Comparison of ENCODE assay signal across 12 mouse cellular contexts in the genomic region with DNA sequence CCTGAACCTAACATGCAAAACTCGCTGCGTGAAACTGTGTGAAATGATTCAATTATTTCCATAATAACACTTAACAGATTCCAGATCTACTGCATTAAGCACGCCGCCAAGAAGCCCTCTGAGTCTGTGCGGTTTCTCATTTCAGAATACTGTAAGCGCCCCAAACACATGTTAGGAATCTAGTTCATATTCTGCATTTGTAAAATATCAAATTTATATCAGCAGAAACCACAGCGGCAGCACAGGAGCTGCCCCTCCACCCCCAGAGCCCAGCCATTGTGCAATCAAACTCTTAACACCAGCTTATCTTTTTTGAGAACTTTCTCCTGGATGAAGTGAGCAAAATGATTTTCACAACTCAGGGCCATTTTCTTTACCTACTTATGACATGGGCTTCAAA.
DNase-seq lines count a peak whose midpoint lies in the region; ATAC-seq and TF ChIP-seq lines count a peak whose summit lies in the region.
"Had no signal": no experiment of that assay in that cellular context is flagged by ENCODE, and none has a peak within 500 bp of the region (broad histone marks: within the 10 kb centered on the region; RNA-seq: fewer than 3 reads in every experiment).

No protein-coding gene starts in this region.

- H3K4me1 ChIP-seq in embryonic facial prominence, embryonic 11.5 days (ENCODE audit: control insufficient read depth, insufficient read depth, low read length): no peaks in the 10 kb centered on the region
- peaks cover 4% of the 10 kb centered on the region; the same call in 1 of the 2 replicates for H3K4me1 ChIP-seq in embryonic facial prominence, embryonic 10.5 days
- H3K4me1 ChIP-seq in hindbrain, postnatal 0 days (ENCODE audit: insufficient read depth, low read length): no peaks in the 10 kb centered on the region
- H3K4me1 ChIP-seq in hindbrain, embryonic 13.5 days (replicated peaks): no peaks in the 10 kb centered on the region
- 0 out of 2 replicates have a peak, but pooled peaks cover 4% of the 10 kb centered on the region for H3K4me1 ChIP-seq in embryonic facial prominence, embryonic 13.5 days

- H3K36me3 ChIP-seq in embryonic facial prominence, embryonic 11.5 days (replicated peaks; ENCODE audit: control insufficient read depth, insufficient read depth, low read depth, low read length): no peaks in the 10 kb centered on the region
- H3K36me3 ChIP-seq in embryonic facial prominence, embryonic 10.5 days (replicated peaks): no peaks in the 10 kb centered on the region
- H3K36me3 ChIP-seq in hindbrain, postnatal 0 days (ENCODE audit: insufficient read depth, low read length): no peaks in the 10 kb centered on the region
- no peaks in the 10 kb centered on the region for H3K36me3 ChIP-seq in hindbrain, embryonic 13.5 days
- H3K36me3 ChIP-seq in embryonic facial prominence, embryonic 13.5 days: no peaks in the 10 kb centered on the region

- WGBS in embryonic facial prominence, embryonic 11.5 days: 35% methylated on average over 7 of the region's 7 CpGs
- WGBS in embryonic facial prominence, embryonic 10.5 days: 52% methylated on average over 7 of the region's 7 CpGs
- WGBS in hindbrain, postnatal 0 days: 65% methylated on average over 7 of the region's 7 CpGs
- 69% methylated on average over 7 of the region's 7 CpGs for WGBS in hindbrain, embryonic 13.5 days
- WGBS in embryonic facial prominence, embryonic 13.5 days: 16% methylated on average over 7 of the region's 7 CpGs

- no peak overlapping the region for H3K4me3 ChIP-seq in embryonic facial prominence, embryonic 11.5 days (ENCODE audit: low read depth, low read length)
- no peak overlapping the region for H3K4me3 ChIP-seq in embryonic facial prominence, embryonic 10.5 days
- no peak overlapping the region for H3K4me3 ChIP-seq in hindbrain, postnatal 0 days (ENCODE audit: low read length)
- no peak overlapping the region for H3K4me3 ChIP-seq in hindbrain, embryonic 13.5 days
- H3K4me3 ChIP-seq in embryonic facial prominence, embryonic 13.5 days: no peak overlapping the region

- H3K9me3 ChIP-seq in embryonic facial prominence, embryonic 11.5 days (replicated peaks; ENCODE audit: control insufficient read depth, low read length): no peaks in the 10 kb centered on the region
- no peaks in the 10 kb centered on the region for H3K9me3 ChIP-seq in embryonic facial prominence, embryonic 10.5 days
- no peaks in the 10 kb centered on the region for H3K9me3 ChIP-seq in hindbrain, postnatal 0 days (ENCODE audit: low read length)
- no peaks in the 10 kb centered on the region for H3K9me3 ChIP-seq in hindbrain, embryonic 13.5 days
- H3K9me3 ChIP-seq in embryonic facial prominence, embryonic 13.5 days: no peaks in the 10 kb centered on the region

- ATAC-seq in embryonic facial prominence, embryonic 11.5 days (replicated peaks; ENCODE audit: insufficient number of reproducible peaks, low FRiP score, low TSS enrichment, low read depth): no peak
- no peak for ATAC-seq in hindbrain, postnatal 0 days
- no peak for ATAC-seq in hindbrain, embryonic 13.5 days (ENCODE audit: low FRiP score)
- ATAC-seq in embryonic facial prominence, embryonic 13.5 days (ENCODE audit: insufficient number of reproducible peaks, insufficient read depth, low FRiP score, low TSS enrichment, low read depth): no peak
- ATAC-seq: Patski had no signal

- no peak overlapping the region for H3K27ac ChIP-seq in embryonic facial prominence, embryonic 11.5 days (replicated peaks; ENCODE audit: low read depth, low read length)
- no peak overlapping the region for H3K27ac ChIP-seq in embryonic facial prominence, embryonic 10.5 days (replicated peaks)
- no peak overlapping the region for H3K27ac ChIP-seq in hindbrain, postnatal 0 days
- H3K27ac ChIP-seq in hindbrain, embryonic 13.5 days: no peak overlapping the region
- H3K27ac ChIP-seq in embryonic facial prominence, embryonic 13.5 days: no peak overlapping the region

- TF ChIP-seq CTCF in hindbrain, postnatal 0 days (IDR thresholded peaks at IDR 0.05; ENCODE audit: low read depth): no peak

- peak; percentile 64 for DNase-seq in embryonic facial prominence, embryonic 11.5 days (ENCODE audit: low spot score)
- DNase-seq in embryonic facial prominence, embryonic 10.5 days (ENCODE audit: low spot score): no peak
- peak; percentile 2 for DNase-seq in hindbrain, postnatal 0 days (ENCODE audit: low spot score)
- DNase-seq in lung, postnatal 25 days (ENCODE audit: low spot score): peak; percentile 20
- DNase-seq in natural killer cell, adult 2 months (ENCODE audit: low spot score in 2 of 2): no peak
- DNase-seq in adrenal gland, postnatal 36 days: no peak
- DNase-seq: gastrocnemius, postnatal 36 days; kidney, adult 18-20 months; thymus, postnatal 25 days had no signal

- H3K4me2 ChIP-seq in embryonic facial prominence, embryonic 11.5 days (ENCODE audit: low read depth, low read length): no peak overlapping the region
- no peak overlapping the region for H3K4me2 ChIP-seq in hindbrain, postnatal 0 days (ENCODE audit: low read depth, low read length)
- H3K4me2 ChIP-seq in hindbrain, embryonic 13.5 days: no peak overlapping the region
- peak overlapping the region; percentile 46 for H3K4me2 ChIP-seq in embryonic facial prominence, embryonic 13.5 days

- no peak overlapping the region for H3K9ac ChIP-seq in embryonic facial prominence, embryonic 11.5 days (replicated peaks; ENCODE audit: low read length)
- H3K9ac ChIP-seq in hindbrain, postnatal 0 days (replicated peaks; ENCODE audit: low read length): no peak overlapping the region
- no peak overlapping the region for H3K9ac ChIP-seq in hindbrain, embryonic 13.5 days
- H3K9ac ChIP-seq in embryonic facial prominence, embryonic 13.5 days: no peak overlapping the region

- no peaks in the 10 kb centered on the region for H3K27me3 ChIP-seq in embryonic facial prominence, embryonic 11.5 days (ENCODE audit: control insufficient read depth, insufficient read depth, low read length)
- H3K27me3 ChIP-seq in embryonic facial prominence, embryonic 10.5 days (replicated peaks; ENCODE audit: low read depth, poor library complexity, severe bottlenecking): no peaks in the 10 kb centered on the region
- no peaks in the 10 kb centered on the region for H3K27me3 ChIP-seq in hindbrain, postnatal 0 days (ENCODE audit: insufficient read depth, low read length)
- H3K27me3 ChIP-seq in hindbrain, embryonic 13.5 days: no peaks in the 10 kb centered on the region
- peaks cover 38% of the 10 kb centered on the region for H3K27me3 ChIP-seq in embryonic facial prominence, embryonic 13.5 days
- H3K27me3 ChIP-seq: Patski had no signal

Comparison
In these comparisons a context has a peak if more than half of its experiments do, and no peak if none do; other contexts are left out.
1. DNase-seq: peak in embryonic facial prominence, embryonic 11.5 days (single experiment), hindbrain, postnatal 0 days (single experiment) and lung, postnatal 25 days (single experiment); none in embryonic facial prominence, embryonic 10.5 days (single experiment), natural killer cell, adult 2 months (0 of 2) and adrenal gland, postnatal 36 days (0 of 2).